Mouse (Mus musculus) B cell, adult 62 days (primary cell): Measurements from ENCODE around the gene Cdk2. TPM values are rescaled to one million over a fixed set of nuclear protein-coding genes. Genes with fewer than 3 reads are reported as not detected.

Experiments used
- total RNA-seq: library from RNA; stranded (reverse); gene quantifications from 4 replicates; pipeline ENCODE4 v1.2.4, GENCODE M21; 2023

Cdk2 gene
- total RNA-seq, result 51.3 to 55.3 TPM (median 52.6 TPM) in 4 replicates

GRCm38 (mm10) chr10:128704491-128705316, at the start of gene Cdk2:
Gene Cdk2, minus strand, starts transcription at chr10:128705031.

GRCm38 (mm10) chr10:128747646-128748251, 42.9 kb upstream of the Cdk2 start, which contains the start of gene Pym1:
Gene Pym1, plus strand, starts transcription at chr10:128747889.

GRCm38 (mm10) chr10:128744680-128745601, 40.1 kb upstream of the Cdk2 start, which contains the start of gene Dgka:
Gene Dgka, minus strand, starts transcription at chr10:128744855.

GRCm38 (mm10) chr10:128703895-128704294, 936 bp downstream of the Cdk2 start, which contains the start of gene Pmel:
Gene Pmel, plus strand, starts transcription at chr10:128704195.

GRCm38 (mm10) chr10:128695992-128696807, 8.6 kb downstream of the Cdk2 start, which contains the start of gene Rab5b:
Gene Rab5b, minus strand, starts transcription at chr10:128696264.

GRCm38 (mm10) chr10:128673763-128674468, 30.9 kb downstream of the Cdk2 start, which contains the start of gene Suox:
Gene Suox, minus strand, starts transcription at chr10:128674073.

Other genes starting within 250 kb of the Cdk2 start
- 145 to 160 TPM (median 147 TPM) in 4 replicates for gene Smarcc2, start 245.8 kb downstream of the Cdk2 start, total RNA-seq
- gene Myl6, start 210.9 kb downstream of the Cdk2 start, total RNA-seq, result 488 to 539 TPM (median 516 TPM) in 4 replicates
- 0.58 to 0.75 TPM in 2 of 4 replicates, not detected in the others for gene Myl6b, start 206.3 kb downstream of the Cdk2 start, total RNA-seq
- gene Esyt1, start 179.2 kb downstream of the Cdk2 start, total RNA-seq, result 224 to 242 TPM (median 239 TPM) in 4 replicates
- 85.5 to 103 TPM (median 90.6 TPM) in 4 replicates for gene Zc3h10, start 157.3 kb downstream of the Cdk2 start, total RNA-seq
- 3,750 to 3,896 TPM (median 3,770 TPM) in 4 replicates for gene Rpl41, start 155.7 kb downstream of the Cdk2 start, total RNA-seq
- 73.4 to 79.8 TPM (median 76.2 TPM) in 4 replicates for gene Pa2g4, start 139.0 kb downstream of the Cdk2 start, total RNA-seq
- 1.0 to 1.2 TPM (median 1.1 TPM) in 4 replicates for gene Erbb3, start 115.4 kb downstream of the Cdk2 start, total RNA-seq
- 1,181 to 1,252 TPM (median 1,193 TPM) in 4 replicates for gene Rps26, start 78.3 kb downstream of the Cdk2 start, total RNA-seq
- gene Ikzf4, start 59.0 kb downstream of the Cdk2 start, total RNA-seq, result 0.19 to 0.27 TPM in 2 of 4 replicates, not detected in the others
- gene Suox, start 31.0 kb downstream of the Cdk2 start, total RNA-seq, result 6.8 to 8.6 TPM (median 7.5 TPM) in 4 replicates
- 54.8 to 63.6 TPM (median 59.7 TPM) in 4 replicates for gene Rab5b, start 8.8 kb downstream of the Cdk2 start, total RNA-seq
- 0.54 to 2.0 TPM (median 0.80 TPM) in 4 replicates for gene Pmel, start 836 bp downstream of the Cdk2 start, total RNA-seq
- gene Dgka, start 39.8 kb upstream of the Cdk2 start, total RNA-seq, result 172 to 181 TPM (median 175 TPM) in 4 replicates
- gene Pym1, start 42.9 kb upstream of the Cdk2 start, total RNA-seq, result 36.5 to 49.4 TPM (median 42.4 TPM) in 4 replicates
- gene Mmp19, start 85.9 kb upstream of the Cdk2 start, total RNA-seq, result 0.24 to 0.47 TPM in 2 of 4 replicates, not detected in the others
- gene Dnajc14, start 99.0 kb upstream of the Cdk2 start, total RNA-seq, result 65.7 to 75.6 TPM (median 69.1 TPM) in 4 replicates
- 11.7 to 17.1 TPM (median 14.3 TPM) in 4 replicates for gene Tmem198b, start 99.3 kb upstream of the Cdk2 start, total RNA-seq
- 52.6 to 60.7 TPM (median 55.2 TPM) in 4 replicates for gene Sarnp, start 112.3 kb upstream of the Cdk2 start, total RNA-seq
- 19.4 to 26.1 TPM (median 22.5 TPM) in 4 replicates for gene Ormdl2, start 116.6 kb upstream of the Cdk2 start, total RNA-seq
- 51.4 to 56.9 TPM (median 52.5 TPM) in 4 replicates for gene Gdf11, start 186.7 kb upstream of the Cdk2 start, total RNA-seq
- 0.81 to 1.1 TPM (median 0.97 TPM) in 3 of 4 replicates, not detected in the other for gene Cd63, start 196.0 kb upstream of the Cdk2 start, total RNA-seq
- 6.8 to 13.1 TPM (median 7.4 TPM) in 4 replicates for gene Rdh5, start 217.9 kb upstream of the Cdk2 start, total RNA-seq
- gene Bloc1s1, start 219.0 kb upstream of the Cdk2 start, total RNA-seq, result 62.0 to 76.3 TPM (median 67.9 TPM) in 4 replicates
- gene Itga7, start 228.8 kb upstream of the Cdk2 start, total RNA-seq, result 0.27 TPM in 1 of 4 replicates, not detected in the others